Mouse (Mus musculus) lung, postnatal 4 days (tissue): ENCODE data around the gene Ccr1.

Source experiments
- DNase-seq, 2 experiments: peaks; one replicate each; pipeline ENCODE4 v3.0.0; 2021

Ccr1 gene

DNA sequence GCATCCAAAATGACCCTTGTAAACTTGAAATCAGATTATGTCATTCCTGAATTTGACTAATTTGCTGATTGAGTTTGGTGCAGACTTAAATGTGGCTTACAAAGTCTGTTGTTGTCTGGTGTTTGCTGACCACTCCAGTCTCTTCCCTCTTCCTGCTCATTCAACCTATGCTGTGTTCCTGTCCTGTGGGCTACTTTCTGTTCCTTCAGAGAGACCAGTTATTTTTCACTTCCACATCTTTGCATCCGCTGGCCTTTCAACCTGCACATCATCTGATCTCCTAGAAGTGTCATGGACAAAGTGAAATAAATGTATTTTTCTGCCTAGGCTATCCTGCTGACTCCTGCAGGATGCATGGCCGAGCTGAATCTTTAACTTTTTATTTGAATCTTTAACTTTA lies 14.9 kb downstream of the Ccr1 start:
- DNase-seq, result no peak

- no peak for DNase-seq
Observed at GRCm38 (mm10) chr9:123951176-123951575, 17.3 kb downstream of the Ccr1 start.

DNA sequence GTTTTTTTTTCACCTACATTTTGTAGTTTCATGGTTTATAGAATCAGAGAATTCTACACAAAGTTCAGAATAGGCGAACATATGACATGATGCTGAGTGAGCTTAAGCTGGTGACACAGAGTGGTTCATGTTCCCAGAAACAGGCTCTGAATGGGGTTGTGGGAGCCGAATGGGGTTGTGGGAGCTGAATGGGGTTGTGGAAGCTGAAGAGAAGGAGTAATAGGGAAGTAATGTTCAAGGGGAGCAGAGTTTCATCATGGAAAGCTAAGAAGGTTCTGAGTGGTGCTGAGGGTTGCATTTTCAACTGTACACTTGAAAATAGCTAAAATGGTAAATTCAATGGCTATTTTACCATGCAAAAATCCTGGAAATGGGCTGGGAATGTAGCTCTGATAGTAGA lies 19.1 kb downstream of the Ccr1 start:
- no peak for DNase-seq

GRCm38 (mm10) chr9:123947815-123948214 lies 20.7 kb downstream of the Ccr1 start:
- DNase-seq, result no peak

- no peak for DNase-seq
Observed at GRCm38 (mm10) chr9:123942025-123942424, 26.5 kb downstream of the Ccr1 start.

DNA sequence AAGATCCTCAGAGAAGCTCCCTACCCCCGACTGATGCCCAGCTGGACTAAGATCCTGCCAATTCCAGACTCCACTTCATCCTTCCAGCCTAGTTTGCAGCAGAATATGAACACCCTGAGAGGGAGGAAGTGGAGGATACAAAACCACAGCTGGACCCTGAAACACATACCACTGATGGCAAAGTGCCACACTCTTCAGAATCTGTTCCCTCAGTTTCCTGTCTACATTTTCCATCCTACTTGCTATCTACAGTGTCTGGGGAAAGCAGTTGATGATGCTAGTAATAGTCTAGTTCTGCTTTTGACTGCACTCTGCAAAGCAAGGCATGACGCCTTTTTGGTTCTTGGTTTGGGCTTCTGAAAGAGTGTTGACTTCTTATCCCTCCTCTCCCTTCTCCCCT lies 27.2 kb downstream of the Ccr1 start:
- DNase-seq, result peak in 1 of 2 experiments; percentile 34

DNA sequence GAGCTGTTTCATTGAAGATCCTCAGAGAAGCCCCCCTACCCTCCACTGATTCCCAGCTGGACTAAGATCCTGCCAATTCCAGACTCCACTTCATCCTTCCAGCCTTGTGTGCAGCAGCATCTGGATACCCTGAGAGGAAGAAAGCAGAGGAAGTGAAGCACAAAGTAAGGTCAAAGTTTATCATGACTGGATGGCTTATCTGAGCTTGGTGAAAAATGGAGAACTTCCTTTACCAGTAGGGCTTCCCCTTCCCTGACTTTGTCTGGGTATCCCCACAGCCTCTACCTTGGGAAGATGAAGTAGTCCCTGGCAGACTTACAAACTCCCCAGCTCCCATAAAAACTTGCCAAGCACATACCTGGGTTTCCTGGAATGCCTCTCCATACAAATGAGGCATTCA lies 27.9 kb downstream of the Ccr1 start:
- DNase-seq, result no peak

DNA sequence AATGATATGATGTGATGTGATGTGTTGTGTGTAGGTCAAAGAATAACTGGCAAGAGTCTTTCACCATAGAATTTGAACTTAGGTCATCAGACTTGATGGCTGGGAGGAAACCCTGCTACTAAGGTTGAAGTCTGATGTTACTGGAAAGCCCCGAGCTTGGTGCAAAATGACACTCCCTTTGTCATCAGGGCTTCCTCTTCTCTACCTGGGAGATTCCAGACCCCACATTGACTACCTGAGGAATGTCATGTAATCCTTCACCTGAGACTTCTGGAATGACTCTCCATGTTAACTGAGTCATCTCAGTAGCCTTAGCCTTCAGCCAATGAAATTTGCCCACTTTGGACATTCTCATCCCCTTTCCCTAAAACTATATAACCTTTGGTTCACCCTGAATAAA lies 28.3 kb downstream of the Ccr1 start:
- no peak for DNase-seq

- DNase-seq, result no peak
Observed at GRCm38 (mm10) chr9:123937989-123938388, 30.5 kb downstream of the Ccr1 start.

DNA sequence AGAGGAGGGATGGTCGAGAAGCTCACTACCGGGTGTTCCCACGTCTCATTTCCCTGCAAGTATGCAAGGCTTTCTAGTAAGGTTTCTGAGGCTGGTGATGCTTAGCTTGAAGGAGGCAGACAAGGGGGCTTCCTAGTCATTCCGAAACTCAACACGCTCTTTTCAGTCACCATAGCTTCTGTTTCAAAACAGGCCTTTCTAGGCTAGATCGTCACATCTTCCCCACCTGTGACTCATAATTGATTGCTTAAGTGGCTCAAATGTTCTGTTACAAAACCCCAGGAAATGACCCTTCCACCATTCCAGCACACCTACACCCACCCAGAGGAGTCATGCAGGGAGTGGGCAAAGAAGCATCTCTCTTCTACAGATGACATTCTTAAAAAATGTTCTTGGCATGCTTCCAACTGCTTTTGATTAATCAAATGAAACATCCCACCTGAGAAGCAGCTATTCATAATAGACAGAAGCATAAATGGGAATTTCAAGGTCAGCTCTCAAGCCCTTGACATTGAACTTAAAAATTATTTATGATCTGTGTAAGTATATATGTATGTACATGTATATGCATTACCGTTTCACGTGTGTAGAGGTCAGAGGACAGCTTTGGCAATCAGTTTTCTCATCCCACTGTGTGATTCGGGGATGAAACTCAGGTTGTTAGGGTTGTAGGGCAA lies 31.8 kb downstream of the Ccr1 start:
- DNase-seq, result no peak

DNA sequence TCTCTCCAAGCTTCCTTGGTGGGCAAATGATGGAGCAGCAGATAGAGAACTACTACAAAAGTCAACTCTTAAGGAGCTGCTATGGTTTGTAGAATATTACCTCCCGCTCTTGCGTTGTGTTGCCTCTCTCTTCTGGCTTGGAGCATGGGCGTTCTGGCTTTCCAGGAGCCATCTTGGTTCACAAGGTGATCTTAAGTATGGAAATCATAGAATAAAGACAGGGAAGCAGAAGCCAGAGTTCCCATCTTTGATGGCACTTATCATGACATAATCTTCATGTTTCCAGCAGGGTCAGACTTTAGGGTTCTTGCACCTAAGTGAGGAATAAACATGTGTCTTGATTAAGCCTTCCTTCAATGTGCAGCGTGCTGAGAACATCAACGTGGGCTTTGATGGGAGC lies 32.7 kb downstream of the Ccr1 start:
- no peak for DNase-seq

GRCm38 (mm10) chr9:123935346-123935745 lies 33.1 kb downstream of the Ccr1 start:
- no peak for DNase-seq

DNA sequence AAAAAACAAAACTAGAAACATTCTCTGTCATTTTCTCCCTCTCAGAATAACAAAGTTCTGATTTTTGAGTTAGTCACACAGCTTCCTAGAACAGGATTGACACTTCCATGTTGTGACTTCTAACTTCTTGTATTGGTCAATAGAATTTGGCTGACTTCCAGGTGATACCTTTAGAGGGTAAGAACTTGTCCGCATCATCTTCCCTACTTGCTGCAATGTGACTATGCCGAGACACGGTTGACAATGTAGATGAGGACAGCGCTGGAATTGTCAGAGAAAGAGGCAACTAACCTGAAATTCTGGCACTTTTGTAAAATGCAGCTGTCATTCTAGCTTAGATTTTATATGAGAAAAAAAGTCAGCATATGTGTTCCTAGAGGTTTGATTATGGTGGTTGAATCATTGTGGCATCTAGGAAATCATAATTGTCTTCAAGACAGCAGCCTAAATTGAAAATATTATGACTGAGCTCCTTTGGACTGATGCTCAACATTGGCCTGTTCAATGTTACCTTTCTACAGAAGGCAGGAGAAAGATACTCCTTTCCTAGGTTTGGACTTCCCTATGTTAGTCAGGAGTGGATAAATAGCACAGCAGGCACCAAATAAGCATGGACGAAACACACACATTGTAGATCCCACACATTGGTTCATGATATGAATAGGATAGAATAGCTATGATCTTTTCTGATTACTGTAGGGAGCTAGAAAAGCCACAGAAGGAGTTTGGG lies 34.6 kb downstream of the Ccr1 start:
- DNase-seq, result no peak

GRCm38 (mm10) chr9:123932911-123933675 lies 35.4 kb downstream of the Ccr1 start:
- DNase-seq, result no peak

DNA sequence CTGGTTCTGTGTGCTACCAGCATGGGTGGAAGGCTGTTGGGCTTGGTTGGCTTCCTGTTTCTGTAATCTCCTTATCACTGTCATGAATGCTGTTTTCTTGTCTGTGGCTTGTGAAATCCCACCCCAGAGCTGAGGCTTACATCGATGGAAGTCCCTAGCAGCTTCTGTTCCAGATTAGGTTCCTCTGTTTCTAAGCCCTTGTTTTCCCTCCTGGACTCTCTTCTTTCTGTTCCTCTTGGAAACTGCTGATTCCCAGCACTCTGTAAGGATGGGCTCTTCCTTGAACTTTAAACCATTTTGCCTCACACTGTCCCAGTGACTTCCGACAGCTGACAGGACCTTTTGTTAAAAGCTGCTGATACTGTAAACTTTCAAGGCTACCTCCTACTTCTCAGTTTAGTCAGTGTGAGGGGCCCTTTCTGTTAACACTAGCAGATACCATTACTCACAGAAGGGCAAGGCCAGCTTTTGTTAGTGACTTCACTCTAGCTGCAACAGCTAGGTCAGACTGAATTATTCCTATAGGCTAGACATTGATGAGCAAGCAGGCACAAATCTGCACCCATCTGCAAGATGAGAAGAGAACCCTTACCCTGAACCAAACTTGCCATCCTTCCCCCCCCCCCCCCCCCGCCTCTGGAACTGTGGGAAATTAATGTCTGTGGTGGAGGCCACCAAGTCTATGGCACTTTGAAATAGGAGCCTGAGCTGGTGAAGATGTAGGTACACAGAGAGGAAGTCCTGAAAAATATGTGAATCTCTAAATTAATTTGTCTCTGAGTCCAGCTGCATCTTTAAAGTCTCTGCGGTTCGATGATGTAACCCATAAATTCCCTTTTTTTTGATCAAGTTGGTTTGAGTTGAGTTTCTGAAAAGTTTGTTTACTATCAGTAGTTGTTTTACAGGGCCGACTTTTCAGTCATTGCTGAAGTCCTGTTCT lies 36.5 kb downstream of the Ccr1 start:
- peak; percentile 30 to 38 for DNase-seq

DNA sequence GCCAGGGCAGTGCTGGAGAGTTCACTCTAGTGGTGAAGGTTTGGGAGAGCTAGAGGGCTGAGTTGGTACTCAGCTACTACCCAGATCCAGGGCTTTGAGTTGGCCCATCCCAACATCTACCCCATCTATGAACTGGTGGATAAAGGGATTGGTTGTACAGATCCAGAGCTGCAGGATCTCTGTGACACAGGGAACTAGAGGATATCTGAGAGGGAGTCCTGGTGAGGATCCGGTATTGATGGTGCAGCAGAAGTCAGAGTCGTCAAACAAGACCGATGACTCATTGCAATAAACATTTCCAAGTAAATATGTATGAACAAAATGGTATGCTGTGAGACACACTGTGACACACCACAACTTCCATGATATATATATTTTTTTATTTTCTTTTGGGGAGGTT lies 37.6 kb downstream of the Ccr1 start:
- no peak for DNase-seq

DNA sequence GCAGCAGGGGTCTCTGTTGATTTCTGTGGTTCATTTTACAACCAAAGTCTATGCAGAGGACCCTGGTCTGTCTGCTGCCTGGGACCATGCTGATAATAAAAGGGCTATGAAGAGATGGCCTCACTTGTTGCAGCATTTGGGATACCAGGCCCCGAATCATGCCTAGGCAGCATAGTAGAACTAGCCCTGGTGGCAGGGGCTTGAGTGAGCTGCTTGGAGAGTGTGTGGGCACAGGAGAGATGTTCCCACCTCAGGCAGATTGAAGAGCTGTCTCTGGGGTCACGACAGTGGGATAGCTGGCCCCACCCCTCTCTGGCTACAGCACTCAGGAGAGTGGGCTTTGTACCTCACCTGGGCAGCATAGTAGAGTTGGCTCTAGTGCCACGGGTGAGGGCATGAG lies 38.0 kb downstream of the Ccr1 start:
- no peak for DNase-seq

DNA sequence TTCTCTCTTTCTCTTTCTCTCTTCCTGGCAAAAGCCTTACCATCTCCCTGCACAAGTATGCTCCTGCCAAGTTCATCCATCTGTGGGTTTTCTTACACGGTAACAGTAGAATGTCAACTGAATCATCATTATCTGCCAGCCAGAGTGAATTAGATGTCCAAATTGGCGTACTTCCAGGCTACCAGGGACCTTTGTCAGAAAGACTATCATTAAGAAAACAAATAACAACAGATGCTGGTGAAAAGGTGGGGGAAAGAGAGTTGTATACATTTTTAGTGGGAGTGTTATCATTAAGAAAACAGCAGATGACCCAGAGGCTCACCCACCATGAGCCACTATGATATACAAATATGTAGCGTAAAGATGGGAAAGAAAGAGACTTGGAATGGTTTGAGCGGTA lies 38.6 kb downstream of the Ccr1 start:
- DNase-seq, result no peak

- DNase-seq, result peak; percentile 55 to 63
Observed at GRCm38 (mm10) chr9:123928759-123929246, 39.7 kb downstream of the Ccr1 start.

- DNase-seq, result peak; percentile 58 to 64
Observed at GRCm38 (mm10) chr9:123928118-123928758, 40.3 kb downstream of the Ccr1 start.

GRCm38 (mm10) chr9:123927281-123927960 lies 41.1 kb downstream of the Ccr1 start:
- peak in 1 of 2 experiments; percentile 21 for DNase-seq
